Mouse (Mus musculus) lung, adult 2 months (tissue): ENCODE data around the gene Acap3.

ENCODE experiments used
- CTCF ChIP-seq: fragments of 200-500 bp; IDR thresholded peaks from 2 replicates; pipeline ENCODE4 v1.5.1; 2011; ENCODE audit warnings: mild to moderate bottlenecking, low read length, control low read depth; ENCODE audit not compliant: insufficient read depth
- POLR2A ChIP-seq: fragments of 200-500 bp; IDR thresholded peaks from 2 replicates; pipeline ENCODE4 v1.6.1; 2011; ENCODE audit warnings: low read depth, mild to moderate bottlenecking, control low read depth, low read length, borderline replicate concordance; ENCODE audit errors: extremely low read depth

DNA sequence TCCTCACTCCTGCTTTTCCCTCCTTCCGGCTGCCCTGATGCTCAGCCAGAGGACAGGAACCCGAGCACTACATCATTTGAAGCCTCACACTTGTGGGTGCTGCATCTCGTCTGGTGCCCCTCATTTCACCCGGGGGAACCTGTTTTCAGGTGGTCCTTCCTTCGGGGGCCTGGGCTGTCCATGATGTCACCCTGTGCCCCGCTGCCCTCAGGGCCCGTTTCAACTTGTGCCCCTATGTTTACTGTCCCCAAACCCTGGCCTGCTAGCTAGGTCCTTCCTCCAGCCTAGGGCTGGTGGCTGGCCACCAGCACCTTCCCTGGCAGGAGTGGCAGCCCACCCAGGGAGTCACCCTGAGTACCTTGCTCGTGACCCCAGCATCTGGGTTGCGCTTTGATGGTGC lies 14.5 kb downstream of the Acap3 start:
- TF ChIP-seq POLR2A (no peak), CTCF (no peak)
